Comparison of ENCODE assay signal across 19 mouse cellular contexts in the genomic region with DNA sequence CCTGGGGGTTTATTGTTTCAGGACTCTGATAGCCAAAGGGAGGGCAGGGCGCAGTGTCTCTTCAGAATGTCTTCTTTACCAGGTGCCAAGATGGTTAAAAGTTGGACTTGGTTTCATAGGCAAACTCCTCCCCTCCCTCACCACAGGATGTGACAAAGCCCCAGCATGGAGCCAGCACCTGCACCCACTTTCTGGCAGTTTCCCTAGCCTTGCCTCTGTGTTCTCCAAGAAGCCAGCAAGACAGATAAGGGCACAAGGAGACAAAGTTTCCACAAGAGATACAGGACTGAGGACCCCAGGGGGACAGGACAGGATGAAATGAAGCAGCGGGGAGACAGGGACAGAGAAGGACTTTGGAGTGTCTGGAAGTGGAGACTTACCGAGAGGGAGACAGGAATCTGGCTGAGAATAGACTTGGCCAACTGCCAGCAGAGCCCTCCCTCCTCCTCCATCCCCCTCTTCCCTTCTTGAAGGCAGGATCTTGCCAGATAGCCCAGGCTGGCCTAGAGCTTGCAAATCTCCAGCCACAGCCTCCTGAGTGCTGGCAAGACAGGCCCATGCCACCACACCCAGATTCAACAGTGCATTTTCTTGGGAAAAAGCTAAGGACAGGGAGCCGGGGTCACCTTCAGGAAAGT.
DNase-seq lines count a peak whose midpoint lies in the region; ATAC-seq lines count a peak whose summit lies in the region.
"Had no signal": no experiment of that assay in that cellular context is flagged by ENCODE, and none has a peak within 500 bp of the region (broad histone marks: within the 10 kb centered on the region; RNA-seq: fewer than 3 reads in every experiment).

No protein-coding gene starts in this region.

- 0 out of 2 replicates have a peak overlapping the region, but pooled peaks have one; percentile 37 for H3K9ac ChIP-seq in heart, embryonic 13.5 days
- H3K9ac ChIP-seq: forebrain, postnatal 0 days; hindbrain, embryonic 13.5 days; limb, embryonic 15.5 days had no signal

- ATAC-seq in heart, embryonic 13.5 days (ENCODE audit: extremely low read depth, insufficient number of reproducible peaks, low FRiP score, low TSS enrichment) = no peak
- 0 out of 2 replicates have a peak, but pooled peaks have one; percentile 6 for ATAC-seq in granulocyte monocyte progenitor cell, adult 5-6 weeks (replicated peaks; ENCODE audit: poor library complexity, severe bottlenecking)
- ATAC-seq in erythroid progenitor cell, adult 5-6 weeks (replicated peaks; ENCODE audit: low FRiP score, poor library complexity, severe bottlenecking) = no peak
- ATAC-seq: forebrain, postnatal 0 days; intestine, postnatal 0 days had no signal

- DNase-seq in heart, adult 11 months = no peak
- DNase-seq in lung, postnatal 10 days = peak; percentile 29
- DNase-seq in lung, postnatal 14 days = no peak
- DNase-seq in thymus, postnatal 25 days = peak; percentile 82
- DNase-seq: adrenal gland, postnatal 36 days; cerebellum, adult 11 months; forebrain, postnatal 0 days; gastrocnemius, postnatal 36 days; lung, adult 18-20 months; right cerebral cortex, postnatal 4 days had no signal

- H3K27me3 ChIP-seq in heart, embryonic 13.5 days (replicated peaks) = peaks cover 22% of the 10 kb centered on the region
- H3K27me3 ChIP-seq: limb, embryonic 15.5 days had no signal

- no peak overlapping the region for H3K27ac ChIP-seq in heart, embryonic 13.5 days (replicated peaks)
- H3K27ac ChIP-seq: hindbrain, embryonic 13.5 days; limb, embryonic 15.5 days had no signal

- no peaks in the 10 kb centered on the region for H3K36me3 ChIP-seq in heart, embryonic 13.5 days
- H3K36me3 ChIP-seq: G1E; hindbrain, embryonic 13.5 days; limb, embryonic 15.5 days had no signal

- peak overlapping the region; percentile 16; the same call in 1 of the 2 replicates for H3K4me2 ChIP-seq in heart, embryonic 13.5 days
- H3K4me2 ChIP-seq: hindbrain, embryonic 13.5 days; limb, embryonic 15.5 days had no signal

- peaks cover 19% of the 10 kb centered on the region for H3K4me1 ChIP-seq in heart, embryonic 13.5 days

- no peaks in the 10 kb centered on the region for H3K9me3 ChIP-seq in heart, embryonic 13.5 days
- H3K9me3 ChIP-seq: hindbrain, embryonic 13.5 days; limb, embryonic 15.5 days; megakaryocyte, embryonic 14.5 days had no signal

- H3K4me3 ChIP-seq in heart, embryonic 13.5 days = no peak overlapping the region
- H3K4me3 ChIP-seq: hindbrain, embryonic 13.5 days; limb, embryonic 15.5 days; myocyte had no signal

- 47% methylated on average over 4 of the region's 4 CpGs for WGBS in heart, embryonic 13.5 days

Comparison
In these comparisons a context has a peak if more than half of its experiments do, and no peak if none do; other contexts are left out.
1. DNase-seq: peak in lung, postnatal 10 days (single experiment) and thymus, postnatal 25 days (single experiment); none in heart, adult 11 months (single experiment) and lung, postnatal 14 days (single experiment).